Comparison of ENCODE assay signal across 8 mouse cellular contexts in the genomic region with DNA sequence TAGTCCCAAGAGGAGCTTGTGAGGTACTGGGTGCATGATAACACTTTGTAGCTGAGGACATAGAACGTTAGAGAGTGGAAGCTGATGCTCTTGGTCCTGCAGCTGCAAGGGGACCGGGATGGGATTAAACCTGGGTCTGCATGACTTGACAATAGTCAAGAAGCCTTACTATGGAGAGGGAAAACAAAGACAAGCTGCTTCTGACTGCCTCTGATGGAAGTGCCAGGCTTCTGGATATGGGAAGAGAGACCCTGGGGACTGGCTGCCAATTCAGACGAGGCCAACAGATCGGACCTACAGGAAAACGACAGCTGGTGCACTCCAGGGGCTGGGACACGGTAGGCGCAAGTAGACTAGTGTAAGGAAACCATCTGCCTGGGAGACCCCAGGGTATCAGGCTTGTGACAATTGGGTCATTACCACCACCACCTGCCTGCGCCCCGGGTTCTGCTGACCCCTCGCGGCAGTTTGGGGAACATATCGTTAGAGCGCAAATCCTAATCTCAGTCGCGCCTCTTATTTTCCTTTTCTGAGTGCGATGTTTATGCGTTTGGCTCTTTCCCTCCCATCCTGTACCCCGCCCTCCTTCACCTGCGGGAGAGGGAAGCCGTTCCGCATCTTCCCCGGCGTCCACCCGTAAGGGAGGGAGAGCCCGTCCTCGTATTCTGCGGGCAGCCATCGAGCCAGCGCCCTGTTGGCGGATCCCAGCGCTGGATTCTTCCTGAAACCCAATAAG. TPM values are rescaled to one million over a fixed set of nuclear protein-coding genes. Genes with fewer than 3 reads are reported as not detected.
DNase-seq lines count a peak whose midpoint lies in the region; ATAC-seq and TF ChIP-seq lines count a peak whose summit lies in the region.

No protein-coding gene starts in this region.

- no peak for TF ChIP-seq POLR2A in bone marrow, adult 2 months (IDR thresholded peaks at IDR 0.05; ENCODE audit: borderline replicate concordance, control insufficient read depth, low read depth, low read length)

- peaks cover 7% of the 10 kb centered on the region; the same call in 1 of the 2 replicates for H3K4me1 ChIP-seq in heart, embryonic 10.5 days
- H3K4me1 ChIP-seq in bone marrow, adult 2 months (ENCODE audit: control insufficient read depth, insufficient read depth, low read length) = no peaks in the 10 kb centered on the region
- no peaks in the 10 kb centered on the region for H3K4me1 ChIP-seq in embryonic facial prominence, embryonic 15.5 days
- no peaks in the 10 kb centered on the region for H3K4me1 ChIP-seq in hindbrain, embryonic 11.5 days (replicated peaks; ENCODE audit: control insufficient read depth, insufficient read depth, low read length)

- no peaks in the 10 kb centered on the region for H3K9me3 ChIP-seq in heart, embryonic 10.5 days
- no peaks in the 10 kb centered on the region for H3K9me3 ChIP-seq in embryonic facial prominence, embryonic 15.5 days (replicated peaks)
- no peaks in the 10 kb centered on the region for H3K9me3 ChIP-seq in hindbrain, embryonic 11.5 days (ENCODE audit: control insufficient read depth, low read length)

- no peaks in the 10 kb centered on the region for H3K36me3 ChIP-seq in heart, embryonic 10.5 days
- no peaks in the 10 kb centered on the region for H3K36me3 ChIP-seq in embryonic facial prominence, embryonic 15.5 days
- H3K36me3 ChIP-seq in hindbrain, embryonic 11.5 days (ENCODE audit: control insufficient read depth, insufficient read depth, low read length) = no peaks in the 10 kb centered on the region

- no peak for DNase-seq in heart, embryonic 10.5 days (ENCODE audit: low spot score)
- no peak for DNase-seq in heart, postnatal 25 days (ENCODE audit: low spot score)
- peak; percentile 81 for DNase-seq in hindbrain, embryonic 11.5 days (ENCODE audit: low spot score)
- DNase-seq in left cerebral cortex, adult 2 months (ENCODE audit: extremely low spot score in 1 of 2, low spot score in 2 of 2) = peak; percentile 44 to 58
- DNase-seq in right cerebral cortex, postnatal 4 days = peak; percentile 60

- peak overlapping the region; percentile 55 for H3K4me3 ChIP-seq in heart, embryonic 10.5 days
- H3K4me3 ChIP-seq in bone marrow, adult 2 months (replicated peaks; ENCODE audit: control insufficient read depth, low read depth, low read length) = no peak overlapping the region
- peak overlapping the region; percentile 36 for H3K4me3 ChIP-seq in embryonic facial prominence, embryonic 15.5 days (replicated peaks)
- H3K4me3 ChIP-seq in hindbrain, embryonic 11.5 days (ENCODE audit: low read depth, low read length) = peak overlapping the region; percentile 31
- H3K4me3 ChIP-seq in left cerebral cortex, adult 2 months = peak overlapping the region; percentile 57

- no peak for ATAC-seq in embryonic facial prominence, embryonic 15.5 days (ENCODE audit: insufficient number of reproducible peaks, low FRiP score, low TSS enrichment, low read depth)
- ATAC-seq in hindbrain, embryonic 11.5 days (ENCODE audit: low FRiP score) = peak; percentile 90
- ATAC-seq in megakaryocyte-erythroid progenitor cell, adult 5-6 weeks (replicated peaks; ENCODE audit: low FRiP score, low TSS enrichment, poor library complexity, severe bottlenecking) = peak; percentile 62

- H3K4me2 ChIP-seq in embryonic facial prominence, embryonic 15.5 days (replicated peaks) = peak overlapping the region; percentile 69
- H3K4me2 ChIP-seq in hindbrain, embryonic 11.5 days (replicated peaks; ENCODE audit: low read depth, low read length) = peak overlapping the region; percentile 75

- peak; percentile 78 for TF ChIP-seq CTCF in bone marrow, adult 2 months (IDR thresholded peaks at IDR 0.05; ENCODE audit: control insufficient read depth, insufficient read depth, low read length)
- TF ChIP-seq CTCF in left cerebral cortex, adult 2 months (IDR thresholded peaks at IDR 0.05) = peak; percentile 84

- intact Hi-C loops in heart, postnatal 25 days (cut with DNase I) = loop anchor here (2.0 kb wide), 1 partner anchor 154 kb away; the partner anchor contains the start of gene Rnf43
- intact Hi-C loops in left cerebral cortex, adult 2 months (cut with DNase I) = loop anchor here (2.0 kb wide), 1 partner anchor 154 kb away; the partner anchor contains the start of gene Rnf43

- H3K9ac ChIP-seq in embryonic facial prominence, embryonic 15.5 days = no peak overlapping the region
- H3K9ac ChIP-seq in hindbrain, embryonic 11.5 days (ENCODE audit: low read depth, low read length) = peak overlapping the region; percentile 44; the same call in 1 of the 2 replicates

- peaks cover 53% of the 10 kb centered on the region for H3K27me3 ChIP-seq in heart, embryonic 10.5 days (ENCODE audit: insufficient read depth, poor library complexity, severe bottlenecking)
- peaks cover 13% of the 10 kb centered on the region for H3K27me3 ChIP-seq in embryonic facial prominence, embryonic 15.5 days
- no peaks in the 10 kb centered on the region for H3K27me3 ChIP-seq in hindbrain, embryonic 11.5 days (ENCODE audit: control insufficient read depth, insufficient read depth, low read length)

- WGBS in heart, embryonic 10.5 days = 2% methylated on average over 31 of the region's 31 CpGs
- WGBS in bone marrow, adult 2 months = 5% methylated on average over 31 of the region's 31 CpGs
- WGBS in embryonic facial prominence, embryonic 15.5 days = 4% methylated on average over 31 of the region's 31 CpGs
- 4% methylated on average over 29 of the region's 31 CpGs for WGBS in hindbrain, embryonic 11.5 days

- peak overlapping the region; percentile 4; the same call in 1 of the 2 replicates for H3K27ac ChIP-seq in heart, embryonic 10.5 days
- no peak overlapping the region for H3K27ac ChIP-seq in bone marrow, adult 2 months (ENCODE audit: control insufficient read depth, insufficient read depth, low read depth, low read length, poor library complexity)
- H3K27ac ChIP-seq in embryonic facial prominence, embryonic 15.5 days (replicated peaks) = no peak overlapping the region
- H3K27ac ChIP-seq in hindbrain, embryonic 11.5 days (ENCODE audit: low read depth, low read length) = peak overlapping the region; percentile 48
- H3K27ac ChIP-seq in left cerebral cortex, adult 2 months = peak overlapping the region; percentile 20; the same call in 1 of the 2 replicates

RNA-seq across cellular contexts. Expression of gene Lpo, which starts 11.2 kb away (rescaled TPM):
- polyA plus RNA-seq in heart, embryonic 10.5 days (2016; fragmentation: Nextera tagmentation; extraction: Ambion mirVana) = 0.04 TPM in 1 of 2 replicates, not detected in the other
- total RNA-seq in heart, postnatal 25 days (2021) = not detected
- polyA plus RNA-seq in bone marrow, adult 2 months (2011; ENCODE audit: insufficient read depth, insufficient read length, low replicate concordance, missing spikeins) = not detected in 2 replicates
- polyA plus RNA-seq in embryonic facial prominence, embryonic 15.5 days (2015; fragmentation: Nextera tagmentation; extraction: Ambion mirVana) = 0.21 and 0.29 TPM in 2 replicates
- polyA plus RNA-seq in hindbrain, embryonic 11.5 days (2014; fragmentation: Nextera tagmentation; extraction: Ambion mirVana) = 0.70 and 0.73 TPM in 2 replicates
- total RNA-seq in left cerebral cortex, adult 2 months (2021) = under 1 TPM; 0.45 to 0.75 TPM
- not detected in 2 replicates for total RNA-seq in megakaryocyte-erythroid progenitor cell, adult 5-6 weeks (2014; fragmentation: Nextera tagmentation)
- total RNA-seq in megakaryocyte-erythroid progenitor cell, adult 5-6 weeks (2017) = not detected in 2 replicates

RNA-seq across cellular contexts. Expression of gene Mpo, which starts 23.5 kb away (rescaled TPM):
- polyA plus RNA-seq in heart, embryonic 10.5 days (2016; fragmentation: Nextera tagmentation; extraction: Ambion mirVana) = 5.8 and 11.8 TPM in 2 replicates
- total RNA-seq in heart, postnatal 25 days (2021) = not detected
- polyA plus RNA-seq in bone marrow, adult 2 months (2011; ENCODE audit: insufficient read depth, insufficient read length, low replicate concordance, missing spikeins) = 330 and 630 TPM in 2 replicates
- 0.85 and 1.1 TPM in 2 replicates for polyA plus RNA-seq in embryonic facial prominence, embryonic 15.5 days (2015; fragmentation: Nextera tagmentation; extraction: Ambion mirVana)
- polyA plus RNA-seq in hindbrain, embryonic 11.5 days (2014; fragmentation: Nextera tagmentation; extraction: Ambion mirVana) = 2.8 and 5.3 TPM in 2 replicates
- not detected for total RNA-seq in left cerebral cortex, adult 2 months (2021)
- 7.9 TPM in 1 of 2 replicates, not detected in the other for total RNA-seq in megakaryocyte-erythroid progenitor cell, adult 5-6 weeks (2014; fragmentation: Nextera tagmentation)
- total RNA-seq in megakaryocyte-erythroid progenitor cell, adult 5-6 weeks (2017) = 7.6 and 31.9 TPM in 2 replicates

RNA-seq across cellular contexts. Expression of gene Mks1, which starts 36.1 kb away (rescaled TPM):
- polyA plus RNA-seq in heart, embryonic 10.5 days (2016; fragmentation: Nextera tagmentation; extraction: Ambion mirVana) = 10.9 and 14.7 TPM in 2 replicates
- 1 to 10 TPM; 2.5 to 3.1 TPM for total RNA-seq in heart, postnatal 25 days (2021)
- 3.9 and 10.2 TPM in 2 replicates for polyA plus RNA-seq in bone marrow, adult 2 months (2011; ENCODE audit: insufficient read depth, insufficient read length, low replicate concordance, missing spikeins)
- polyA plus RNA-seq in embryonic facial prominence, embryonic 15.5 days (2015; fragmentation: Nextera tagmentation; extraction: Ambion mirVana) = 17.1 and 18.8 TPM in 2 replicates
- 13.2 and 16.2 TPM in 2 replicates for polyA plus RNA-seq in hindbrain, embryonic 11.5 days (2014; fragmentation: Nextera tagmentation; extraction: Ambion mirVana)
- total RNA-seq in left cerebral cortex, adult 2 months (2021) = 1 to 10 TPM; 4.0 to 5.8 TPM
- total RNA-seq in megakaryocyte-erythroid progenitor cell, adult 5-6 weeks (2014; fragmentation: Nextera tagmentation) = 4.3 and 6.8 TPM in 2 replicates
- total RNA-seq in megakaryocyte-erythroid progenitor cell, adult 5-6 weeks (2017) = 2.4 and 8.4 TPM in 2 replicates

RNA-seq across cellular contexts. Expression of gene Tspoap1, which starts 56.5 kb away (rescaled TPM):
- 0.95 and 1.5 TPM in 2 replicates for polyA plus RNA-seq in heart, embryonic 10.5 days (2016; fragmentation: Nextera tagmentation; extraction: Ambion mirVana)
- under 1 TPM; 0.14 to 0.42 TPM for total RNA-seq in heart, postnatal 25 days (2021)
- 18.0 and 50.9 TPM in 2 replicates for polyA plus RNA-seq in bone marrow, adult 2 months (2011; ENCODE audit: insufficient read depth, insufficient read length, low replicate concordance, missing spikeins)
- polyA plus RNA-seq in embryonic facial prominence, embryonic 15.5 days (2015; fragmentation: Nextera tagmentation; extraction: Ambion mirVana) = 4.0 and 5.9 TPM in 2 replicates
- polyA plus RNA-seq in hindbrain, embryonic 11.5 days (2014; fragmentation: Nextera tagmentation; extraction: Ambion mirVana) = 6.4 and 10.0 TPM in 2 replicates
- total RNA-seq in left cerebral cortex, adult 2 months (2021) = 100 to 1,000 TPM; 190 to 202 TPM
- 5.5 and 20.3 TPM in 2 replicates for total RNA-seq in megakaryocyte-erythroid progenitor cell, adult 5-6 weeks (2014; fragmentation: Nextera tagmentation)
- 3.5 and 5.4 TPM in 2 replicates for total RNA-seq in megakaryocyte-erythroid progenitor cell, adult 5-6 weeks (2017)

RNA-seq across cellular contexts. Expression of gene Epx, which starts 58.5 kb away (rescaled TPM):
- 0.20 TPM in 1 of 2 replicates, not detected in the other for polyA plus RNA-seq in heart, embryonic 10.5 days (2016; fragmentation: Nextera tagmentation; extraction: Ambion mirVana)
- total RNA-seq in heart, postnatal 25 days (2021) = not detected
- 1.6 and 8.2 TPM in 2 replicates for polyA plus RNA-seq in bone marrow, adult 2 months (2011; ENCODE audit: insufficient read depth, insufficient read length, low replicate concordance, missing spikeins)
- polyA plus RNA-seq in embryonic facial prominence, embryonic 15.5 days (2015; fragmentation: Nextera tagmentation; extraction: Ambion mirVana) = 0.07 TPM in 1 of 2 replicates, not detected in the other
- 0.07 TPM in 1 of 2 replicates, not detected in the other for polyA plus RNA-seq in hindbrain, embryonic 11.5 days (2014; fragmentation: Nextera tagmentation; extraction: Ambion mirVana)
- total RNA-seq in left cerebral cortex, adult 2 months (2021) = under 1 TPM; 0.11 to 0.19 TPM
- not detected in 2 replicates for total RNA-seq in megakaryocyte-erythroid progenitor cell, adult 5-6 weeks (2014; fragmentation: Nextera tagmentation)
- total RNA-seq in megakaryocyte-erythroid progenitor cell, adult 5-6 weeks (2017) = 3.9 TPM in 1 of 2 replicates, not detected in the other

Comparison
In these comparisons a context has a peak if more than half of its experiments do, and no peak if none do; other contexts are left out.
1. DNase-seq: peak in hindbrain, embryonic 11.5 days (single experiment), left cerebral cortex, adult 2 months (2 of 2) and right cerebral cortex, postnatal 4 days (single experiment); none in heart, embryonic 10.5 days (single experiment) and heart, postnatal 25 days (single experiment).
2. H3K27ac ChIP-seq: peak in heart, embryonic 10.5 days (single experiment), hindbrain, embryonic 11.5 days (single experiment) and left cerebral cortex, adult 2 months (single experiment); none in bone marrow, adult 2 months (single experiment) and embryonic facial prominence, embryonic 15.5 days (single experiment).
3. RNA of gene Mpo, which starts 23.5 kb away (polyA plus RNA-seq): 330 to 630 TPM in bone marrow, adult 2 months; 5.8 to 11.8 TPM in heart, embryonic 10.5 days, 2.8 to 5.3 TPM in hindbrain, embryonic 11.5 days and 0.85 to 1.1 TPM in embryonic facial prominence, embryonic 15.5 days; every median in the first group is over 10 times any median in the second.